Mouse (Mus musculus): ENCODE results near the gene Erich4.
"Not testable (repeated sequence)": the region's sequence is repeated elsewhere in the genome, so short reads cannot be mapped to it uniquely, and the experiment has no call there.

Erich4 gene

GRCm38 (mm10) chr7:25620751-25621150 is 5.1 kb upstream of the Erich4 start:
- DNase-seq, result no peak

GRCm38 (mm10) chr7:25620101-25620500 is 4.4 kb upstream of the Erich4 start:
- DNase-seq, result no peak

- no peak for DNase-seq
These were observed 4.0 kb upstream of the Erich4 start for GRCm38 (mm10) chr7:25619722-25619991.

GRCm38 (mm10) chr7:25618865-25619721 is 3.4 kb upstream of the Erich4 start, which contains the start of gene Dmac2:
TSS of gene Dmac2 (plus strand) at chr7:25619414.
- peak; percentile 95 for DNase-seq

- no peak for DNase-seq
These were observed 1.9 kb upstream of the Erich4 start for GRCm38 (mm10) chr7:25617376-25618160.

GRCm38 (mm10) chr7:25614831-25615705 is 624 bp downstream of the Erich4 start:
- no peak for DNase-seq

GRCm38 (mm10) chr7:25614086-25614485 is 1.6 kb downstream of the Erich4 start:
- no peak for DNase-seq

- no peak for DNase-seq
These were observed 4.2 kb downstream of the Erich4 start for GRCm38 (mm10) chr7:25611501-25611900.

- DNase-seq, result no peak
These were observed 5.6 kb downstream of the Erich4 start for GRCm38 (mm10) chr7:25610056-25610455.

- no peak for DNase-seq
These were observed 8.5 kb downstream of the Erich4 start for GRCm38 (mm10) chr7:25607196-25607595.

- DNase-seq, result no peak
These were observed 9.0 kb downstream of the Erich4 start for GRCm38 (mm10) chr7:25606625-25607063.

GRCm38 (mm10) chr7:25601346-25601745 is 14.3 kb downstream of the Erich4 start:
- DNase-seq, result no peak

- DNase-seq, result no peak
These were observed 15.0 kb downstream of the Erich4 start for GRCm38 (mm10) chr7:25600666-25601065.

GRCm38 (mm10) chr7:25599663-25600062 is 16.0 kb downstream of the Erich4 start:
- peak; percentile 81 for DNase-seq

GRCm38 (mm10) chr7:25593859-25594258 is 21.8 kb downstream of the Erich4 start:
- no peak for DNase-seq

GRCm38 (mm10) chr7:25591226-25591625 is 24.5 kb downstream of the Erich4 start:
- DNase-seq, result no peak

- DNase-seq, result no peak
These were observed 30.1 kb downstream of the Erich4 start for GRCm38 (mm10) chr7:25585351-25586204.

- DNase-seq, result no peak
These were observed 31.0 kb downstream of the Erich4 start for GRCm38 (mm10) chr7:25584651-25585050.

- no peak for DNase-seq
These were observed 33.3 kb downstream of the Erich4 start for GRCm38 (mm10) chr7:25582301-25582810.

GRCm38 (mm10) chr7:25579441-25579840 is 36.3 kb downstream of the Erich4 start:
- no peak for DNase-seq

- DNase-seq, result not testable (repeated sequence)
These were observed 38.8 kb downstream of the Erich4 start for GRCm38 (mm10) chr7:25576793-25577437.
